Mouse (Mus musculus): ENCODE results near the gene Dstyk. TPM values are rescaled to one million over a fixed set of nuclear protein-coding genes. Genes with fewer than 3 reads are reported as not detected.
A peak's percentile ranks its signal among the peaks of the same experiment; 100 is the strongest.

Gene Dstyk
- polyA plus RNA-seq, 1 experiment: 23.3 TPM

DNA sequence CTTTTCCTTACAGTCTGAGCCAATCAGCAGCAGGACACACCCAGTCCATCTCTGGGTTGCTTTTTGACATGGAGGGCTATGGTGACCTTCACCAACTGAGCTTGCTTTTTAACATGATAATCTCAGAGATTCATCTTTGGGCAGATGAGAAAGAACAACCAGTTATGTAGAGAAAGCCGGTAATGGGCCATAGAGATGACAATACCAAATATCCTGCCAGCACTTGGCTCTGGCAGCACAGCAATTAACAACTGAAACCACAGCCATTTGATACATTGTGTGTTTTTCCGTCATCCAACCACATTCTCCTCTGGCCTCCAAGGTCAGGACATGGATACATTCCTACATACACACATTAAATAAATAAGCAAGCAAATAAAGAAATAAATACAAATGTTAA lies 53.7 kb downstream of the Dstyk start:
- TF ChIP-seq POLR2A (IDR thresholded peaks at IDR 0.05; ENCODE audit: low read depth, low read length) (no peak), CTCF (IDR thresholded peaks at IDR 0.05; ENCODE audit: borderline replicate concordance, insufficient read depth, low read length) (no peak)
- no peak overlapping the region for H3K27ac ChIP-seq (ENCODE audit: insufficient read depth, low read length)
- no peak overlapping the region for H3K4me3 ChIP-seq (ENCODE audit: insufficient read depth, low read length)
- H3K4me1 ChIP-seq (ENCODE audit: control insufficient read depth, insufficient read depth, low read length): no peaks in the 10 kb centered on the region

DNA sequence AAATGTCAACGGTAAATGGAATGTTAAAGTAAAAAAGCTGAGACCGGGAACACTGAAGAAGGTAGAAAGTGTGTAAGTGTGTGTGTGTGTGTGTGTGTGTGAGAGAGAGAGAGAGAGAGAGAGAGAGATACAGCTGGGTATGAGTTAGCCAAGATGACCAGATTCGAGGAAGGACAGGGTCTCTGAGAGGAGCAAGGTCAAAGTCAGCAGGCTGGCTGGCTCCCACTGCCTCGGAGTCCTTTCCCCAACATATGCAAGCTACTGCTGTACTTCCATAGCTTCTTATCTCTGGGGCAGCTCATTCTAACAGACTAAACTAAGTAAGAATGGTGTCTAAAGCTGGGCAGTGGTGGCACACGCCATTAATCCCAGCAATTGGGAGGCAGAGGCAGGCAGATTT lies 54.1 kb downstream of the Dstyk start:
- no peaks in the 10 kb centered on the region for H3K4me1 ChIP-seq (ENCODE audit: control insufficient read depth, insufficient read depth, low read length)
- no peak overlapping the region for H3K27ac ChIP-seq (ENCODE audit: insufficient read depth, low read length)
- H3K4me3 ChIP-seq (ENCODE audit: insufficient read depth, low read length): no peak overlapping the region
- TF ChIP-seq POLR2A (IDR thresholded peaks at IDR 0.05; ENCODE audit: low read depth, low read length) (no peak), CTCF (IDR thresholded peaks at IDR 0.05; ENCODE audit: borderline replicate concordance, insufficient read depth, low read length) (no peak)

DNA sequence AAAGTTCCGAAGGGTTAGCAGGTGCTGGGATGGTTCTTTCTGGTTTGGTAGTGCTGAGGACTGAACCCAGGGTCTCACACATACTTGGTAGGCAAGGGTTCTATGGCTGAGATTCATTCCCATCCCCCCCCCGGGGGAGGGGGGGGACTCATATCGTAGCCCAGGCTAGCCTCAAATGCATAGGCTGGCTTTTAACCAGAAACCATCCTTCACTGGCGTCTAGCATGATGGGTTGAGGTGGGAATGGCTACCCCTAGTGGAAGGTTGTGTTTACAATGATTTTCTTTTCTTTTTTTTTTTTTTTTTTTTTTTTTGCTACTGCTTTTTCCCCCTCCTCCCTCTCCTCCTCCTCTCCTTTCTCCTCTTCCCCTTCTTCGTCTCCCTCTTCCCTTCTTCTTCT lies 55.2 kb downstream of the Dstyk start:
- TF ChIP-seq CTCF (IDR thresholded peaks at IDR 0.05; ENCODE audit: borderline replicate concordance, insufficient read depth, low read length) (no peak), POLR2A (IDR thresholded peaks at IDR 0.05; ENCODE audit: low read depth, low read length) (no peak)
- H3K4me1 ChIP-seq (ENCODE audit: control insufficient read depth, insufficient read depth, low read length): no peaks in the 10 kb centered on the region
- H3K4me3 ChIP-seq (ENCODE audit: insufficient read depth, low read length): no peak overlapping the region
- H3K27ac ChIP-seq (ENCODE audit: insufficient read depth, low read length): no peak overlapping the region

DNA sequence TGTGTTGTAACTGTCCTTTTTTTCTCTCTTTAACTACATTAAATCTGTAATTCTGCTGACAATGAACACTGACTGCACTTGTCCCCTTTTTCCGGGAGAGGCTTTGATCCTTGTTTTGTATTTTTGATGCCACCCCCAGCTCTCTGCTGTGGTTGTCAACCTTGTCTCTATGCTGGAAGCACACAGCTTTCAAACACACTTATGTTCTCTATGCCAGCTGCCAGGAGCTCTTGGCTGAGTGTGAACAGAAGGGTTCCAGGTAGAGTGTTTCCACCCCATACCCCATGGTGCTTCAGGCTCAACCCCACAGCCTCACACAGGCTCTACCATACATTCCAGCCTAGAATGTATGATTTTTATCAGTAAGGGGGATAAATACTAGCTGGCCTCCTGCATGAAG lies 57.1 kb downstream of the Dstyk start:
- TF ChIP-seq POLR2A (IDR thresholded peaks at IDR 0.05; ENCODE audit: low read depth, low read length): no peak
- no peak for TF ChIP-seq CTCF (IDR thresholded peaks at IDR 0.05; ENCODE audit: borderline replicate concordance, insufficient read depth, low read length)

DNA sequence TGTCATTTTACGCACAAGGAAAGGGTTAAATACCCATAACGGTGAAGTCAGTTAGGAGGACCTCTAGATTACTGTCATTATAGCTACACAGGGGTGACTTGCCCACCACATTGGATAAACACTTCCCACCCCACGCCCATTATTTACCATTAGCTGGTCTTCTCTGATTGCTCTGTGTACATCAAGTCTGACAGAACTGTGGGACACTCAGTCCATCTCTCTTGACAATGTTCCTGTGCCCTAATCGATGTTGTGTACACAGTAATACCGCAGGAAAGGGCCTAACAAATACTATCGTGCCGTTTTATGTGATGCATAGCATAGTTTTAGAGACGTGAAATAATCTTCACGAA lies 59.2 kb downstream of the Dstyk start:
- TF ChIP-seq CTCF (IDR thresholded peaks at IDR 0.05; ENCODE audit: borderline replicate concordance, insufficient read depth, low read length) (no peak), POLR2A (IDR thresholded peaks at IDR 0.05; ENCODE audit: low read depth, low read length) (no peak)
- no peaks in the 10 kb centered on the region for H3K4me1 ChIP-seq (ENCODE audit: control insufficient read depth, insufficient read depth, low read length)
- H3K27ac ChIP-seq (ENCODE audit: insufficient read depth, low read length): no peak overlapping the region
- H3K4me3 ChIP-seq (ENCODE audit: insufficient read depth, low read length): peak overlapping the region; percentile 82

More for the DNA sequence above, 57.1 kb downstream of the Dstyk start:
- Histone ChIP-seq H3K4me1 (ENCODE audit: control insufficient read depth, insufficient read depth, low read length) (no peaks in the 10 kb centered on the region), H3K27ac (ENCODE audit: insufficient read depth, low read length) (no peak overlapping the region), H3K4me3 (ENCODE audit: insufficient read depth, low read length) (no peak overlapping the region)

DNA sequence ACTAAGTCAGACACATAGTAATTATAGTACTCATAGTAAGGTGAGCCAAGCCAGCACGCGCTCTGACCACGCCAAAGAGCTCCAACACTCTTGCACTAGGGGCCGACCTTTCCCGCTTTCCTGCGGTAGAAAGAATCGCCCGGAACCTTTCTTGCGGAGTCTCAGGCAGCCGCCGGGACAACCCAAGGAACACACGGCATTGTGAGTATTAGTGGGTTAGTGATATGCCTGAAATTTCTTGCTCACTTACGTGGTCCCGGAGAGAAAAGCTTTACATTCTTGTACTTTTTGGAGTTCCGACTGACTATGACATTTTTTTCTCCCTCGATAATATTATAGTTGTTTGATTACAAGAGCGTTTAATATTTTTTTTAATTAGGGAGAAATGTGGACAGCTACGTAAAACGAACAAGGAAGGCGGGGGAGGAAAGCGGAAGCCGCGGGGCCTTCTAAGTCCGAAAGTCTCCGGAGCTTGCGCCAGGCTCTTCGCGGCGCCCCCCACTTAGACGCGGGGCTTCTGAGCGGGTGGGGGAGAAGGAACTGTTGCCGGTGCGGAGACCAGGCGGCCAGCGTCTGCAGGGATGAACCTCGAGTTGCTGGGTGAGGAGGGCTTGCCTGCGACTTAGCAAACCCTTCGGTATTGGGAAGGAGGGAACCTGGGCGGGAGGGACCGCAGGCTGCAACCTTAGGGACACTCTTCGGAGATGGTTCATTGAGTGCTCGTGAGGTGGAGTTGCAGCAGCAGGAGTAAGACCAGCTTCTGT lies 59.8 kb downstream of the Dstyk start, which contains the start of gene Rbbp5:
Gene Rbbp5 (plus strand): TSS at position 438 of the 764 bp plus-strand sequence.
- Histone ChIP-seq H3K4me1 (ENCODE audit: control insufficient read depth, insufficient read depth, low read length) (no peaks in the 10 kb centered on the region), H3K4me3 (ENCODE audit: insufficient read depth, low read length) (peak within 1 kb of the TSS; percentile 99), H3K27ac (ENCODE audit: insufficient read depth, low read length) (no peak within 1 kb of the TSS)
- TF ChIP-seq CTCF (IDR thresholded peaks at IDR 0.05; ENCODE audit: borderline replicate concordance, insufficient read depth, low read length) (no peak), POLR2A (IDR thresholded peaks at IDR 0.05; ENCODE audit: low read depth, low read length) (peak; percentile 73)

DNA sequence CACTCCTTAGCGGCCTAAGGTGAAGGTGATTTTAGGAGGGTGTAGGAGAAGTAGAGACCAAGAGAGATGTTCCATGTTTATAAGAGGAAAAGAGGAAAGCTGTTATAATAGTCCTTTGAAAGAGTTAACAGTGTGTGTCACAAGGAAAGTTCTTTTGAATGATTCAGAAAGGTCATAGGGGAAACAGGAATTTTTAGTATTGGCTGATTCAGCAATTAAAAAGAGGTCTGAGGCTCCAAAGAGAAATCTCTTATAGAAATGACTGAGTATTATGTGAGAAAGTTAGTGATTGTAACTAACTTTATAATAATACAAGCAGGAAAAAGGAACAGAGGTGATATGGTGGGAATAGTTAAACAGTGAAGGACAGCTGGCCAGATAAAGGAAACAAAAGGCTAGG lies 62.1 kb downstream of the Dstyk start:
- TF ChIP-seq CTCF (IDR thresholded peaks at IDR 0.05; ENCODE audit: borderline replicate concordance, insufficient read depth, low read length) (no peak), POLR2A (IDR thresholded peaks at IDR 0.05; ENCODE audit: low read depth, low read length) (no peak)
- H3K27ac ChIP-seq (ENCODE audit: insufficient read depth, low read length): no peak overlapping the region
- no peaks in the 10 kb centered on the region for H3K4me1 ChIP-seq (ENCODE audit: control insufficient read depth, insufficient read depth, low read length)

DNA sequence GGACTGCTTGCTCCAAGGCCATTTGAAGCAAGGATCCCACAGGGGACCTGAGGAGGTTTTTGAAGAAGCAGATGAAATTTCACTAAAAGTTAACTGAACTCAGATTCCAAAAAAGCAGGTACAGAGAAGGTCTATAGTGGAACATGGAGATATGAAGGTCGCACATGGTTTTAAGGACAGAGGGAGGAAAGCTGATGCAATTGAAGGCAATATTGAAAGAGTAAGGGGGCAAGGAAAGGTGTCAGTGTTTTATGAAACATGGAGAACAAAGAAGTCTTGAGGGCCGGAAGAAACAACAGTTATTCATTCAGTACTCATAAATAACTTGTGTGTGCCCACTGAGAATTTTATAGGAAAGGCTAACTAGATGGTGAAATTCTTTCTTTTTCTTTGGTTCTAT lies 64.3 kb downstream of the Dstyk start:
- TF ChIP-seq POLR2A (IDR thresholded peaks at IDR 0.05; ENCODE audit: low read depth, low read length) (no peak), CTCF (IDR thresholded peaks at IDR 0.05; ENCODE audit: borderline replicate concordance, insufficient read depth, low read length) (no peak)
- Histone ChIP-seq H3K27ac (ENCODE audit: insufficient read depth, low read length) (no peak overlapping the region), H3K4me1 (ENCODE audit: control insufficient read depth, insufficient read depth, low read length) (no peaks in the 10 kb centered on the region), H3K4me3 (ENCODE audit: insufficient read depth, low read length) (no peak overlapping the region)

More for the DNA sequence above, 62.1 kb downstream of the Dstyk start:
- no peak overlapping the region for H3K4me3 ChIP-seq (ENCODE audit: insufficient read depth, low read length)

DNA sequence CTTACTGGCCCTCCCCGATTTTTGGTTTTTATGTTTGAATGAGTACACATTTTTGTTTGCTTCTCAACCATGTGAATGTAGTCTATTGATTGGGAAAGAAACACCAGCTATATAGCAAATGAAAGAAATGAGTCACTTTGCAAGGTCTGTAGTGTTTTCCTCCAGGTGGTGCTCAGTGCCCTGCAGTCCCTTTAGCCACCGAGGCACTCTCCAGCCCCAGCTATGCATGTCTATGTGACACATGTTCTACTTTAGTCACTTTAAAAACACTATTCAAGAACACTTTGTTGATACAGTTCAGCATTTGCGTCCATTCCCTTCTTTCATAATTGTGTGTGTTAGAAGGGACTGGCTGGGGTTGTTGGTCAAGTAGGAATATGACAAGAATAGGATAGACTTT lies 65.9 kb downstream of the Dstyk start:
- no peak overlapping the region for H3K4me3 ChIP-seq (ENCODE audit: insufficient read depth, low read length)
- no peaks in the 10 kb centered on the region for H3K4me1 ChIP-seq (ENCODE audit: control insufficient read depth, insufficient read depth, low read length)
- TF ChIP-seq CTCF (IDR thresholded peaks at IDR 0.05; ENCODE audit: borderline replicate concordance, insufficient read depth, low read length) (no peak), POLR2A (IDR thresholded peaks at IDR 0.05; ENCODE audit: low read depth, low read length) (no peak)
- no peak overlapping the region for H3K27ac ChIP-seq (ENCODE audit: insufficient read depth, low read length)

DNA sequence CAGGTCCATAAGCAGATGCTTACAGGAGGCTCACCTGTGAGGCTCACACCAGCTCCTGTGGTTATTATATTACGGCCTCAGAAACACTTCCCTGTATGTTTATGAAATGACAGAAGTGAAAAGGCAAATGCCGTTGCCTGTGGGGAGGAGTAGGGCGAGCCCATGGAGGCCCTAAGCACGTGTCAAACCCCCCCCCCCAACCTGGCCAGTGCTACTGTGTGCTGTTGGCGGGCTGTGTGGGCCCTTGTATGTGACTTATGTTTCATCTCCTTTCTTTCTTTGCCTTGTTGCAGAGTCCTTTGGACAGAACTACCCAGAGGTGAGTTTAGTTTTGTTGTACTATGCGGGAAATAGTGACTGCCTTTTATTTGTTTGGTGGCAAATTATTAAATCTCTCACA lies 66.4 kb downstream of the Dstyk start:
- TF ChIP-seq CTCF (IDR thresholded peaks at IDR 0.05; ENCODE audit: borderline replicate concordance, insufficient read depth, low read length) (no peak), POLR2A (IDR thresholded peaks at IDR 0.05; ENCODE audit: low read depth, low read length) (no peak)
- Histone ChIP-seq H3K4me1 (ENCODE audit: control insufficient read depth, insufficient read depth, low read length) (no peaks in the 10 kb centered on the region), H3K4me3 (ENCODE audit: insufficient read depth, low read length) (no peak overlapping the region), H3K27ac (ENCODE audit: insufficient read depth, low read length) (no peak overlapping the region)

Measured in embryonic fibroblast, embryonic 13.5 days (primary cell).